Mouse (Mus musculus): ENCODE data around the gene Ntmt1.
A peak's percentile ranks its signal among the peaks of the same experiment; 100 is the strongest.

Ntmt1 gene

GRCm38 (mm10) chr2:30823385-30824153 lies 15.9 kb downstream of the Ntmt1 start:
- no peak for DNase-seq (ENCODE audit: low spot score)

DNA sequence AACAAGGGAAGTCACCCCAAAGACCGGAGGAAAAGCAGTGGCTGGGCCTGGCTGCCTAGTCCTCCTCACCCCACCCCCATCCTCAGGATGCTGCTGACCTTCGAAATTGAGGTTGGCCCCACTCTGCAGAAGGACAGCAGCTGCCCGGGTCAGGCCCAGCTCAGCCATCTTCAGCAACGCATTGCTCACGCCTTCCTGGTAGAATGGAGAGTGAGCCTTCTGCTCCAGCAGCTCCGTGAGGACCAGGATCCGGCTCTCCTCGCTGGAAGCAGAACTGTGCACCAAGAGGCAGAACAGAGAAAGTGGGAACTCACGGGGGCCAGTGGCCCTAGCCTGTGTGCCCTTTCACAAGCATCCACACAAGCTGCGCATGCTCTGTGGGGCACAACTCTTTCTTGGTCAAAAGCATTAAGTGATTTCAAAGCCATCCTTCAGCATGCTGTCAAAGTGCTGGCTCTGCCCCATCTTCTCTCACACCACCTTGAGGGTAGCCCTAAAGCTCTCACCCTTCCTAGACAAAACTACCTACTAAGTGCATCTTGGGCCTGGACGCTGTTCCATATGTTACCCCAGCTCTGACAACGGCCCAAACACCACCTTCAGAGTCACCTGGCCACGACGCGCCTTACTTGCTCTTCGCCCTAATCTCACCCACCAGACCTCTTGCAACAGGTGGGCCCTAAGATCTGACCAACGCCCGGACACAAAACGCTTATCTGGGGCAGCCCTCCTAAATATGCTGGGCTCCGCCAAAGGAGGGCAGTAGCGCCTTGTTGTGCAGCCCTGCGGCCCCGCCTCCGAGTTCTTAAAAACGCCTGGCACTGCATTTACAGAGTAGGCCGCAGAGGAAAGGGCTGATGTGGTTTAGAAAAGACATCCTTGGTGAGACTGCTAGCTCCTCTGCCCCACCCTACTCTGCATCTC lies 19.5 kb downstream of the Ntmt1 start:
- DNase-seq (ENCODE audit: low spot score) = peak; percentile 76

DNA sequence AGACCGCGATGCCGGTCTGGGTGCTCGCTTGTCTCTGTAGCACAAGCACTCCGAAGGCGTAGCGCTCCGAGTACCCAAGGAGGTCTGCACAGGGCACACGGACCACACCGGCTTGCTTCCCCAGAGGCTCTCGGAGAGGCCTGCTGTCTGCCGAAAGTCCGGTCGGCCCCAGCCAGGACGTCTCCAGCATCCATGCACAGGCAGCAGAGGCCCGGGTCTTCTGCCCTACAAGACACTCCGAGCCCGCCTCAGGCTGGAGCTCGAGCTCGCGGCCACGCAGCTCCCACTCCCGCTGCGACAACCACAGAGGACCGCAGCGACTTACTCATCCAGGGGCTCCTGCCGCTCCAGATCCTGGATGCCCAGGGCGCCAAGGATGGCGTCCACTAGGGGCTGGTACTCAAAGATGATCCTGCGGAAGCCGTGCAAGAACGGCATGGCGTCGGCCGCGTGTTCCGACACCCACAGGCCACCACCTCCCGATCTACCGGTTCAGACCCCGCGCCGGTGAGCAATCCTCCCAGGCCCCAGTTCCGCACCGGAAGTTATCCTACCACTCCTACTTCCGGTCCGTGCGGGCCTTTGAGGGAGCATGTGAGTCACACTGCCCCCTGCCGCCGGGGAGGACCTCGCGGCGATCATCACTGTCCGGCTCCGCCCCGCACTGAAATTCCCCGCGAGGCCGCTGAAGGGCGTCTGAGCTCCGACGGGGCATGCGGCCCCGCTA lies 20.3 kb downstream of the Ntmt1 start:
- peak; percentile 96 for DNase-seq (ENCODE audit: low spot score)

GRCm38 (mm10) chr2:30829315-30829714 lies 21.7 kb downstream of the Ntmt1 start:
- peak; percentile 71 for DNase-seq (ENCODE audit: low spot score)

DNA sequence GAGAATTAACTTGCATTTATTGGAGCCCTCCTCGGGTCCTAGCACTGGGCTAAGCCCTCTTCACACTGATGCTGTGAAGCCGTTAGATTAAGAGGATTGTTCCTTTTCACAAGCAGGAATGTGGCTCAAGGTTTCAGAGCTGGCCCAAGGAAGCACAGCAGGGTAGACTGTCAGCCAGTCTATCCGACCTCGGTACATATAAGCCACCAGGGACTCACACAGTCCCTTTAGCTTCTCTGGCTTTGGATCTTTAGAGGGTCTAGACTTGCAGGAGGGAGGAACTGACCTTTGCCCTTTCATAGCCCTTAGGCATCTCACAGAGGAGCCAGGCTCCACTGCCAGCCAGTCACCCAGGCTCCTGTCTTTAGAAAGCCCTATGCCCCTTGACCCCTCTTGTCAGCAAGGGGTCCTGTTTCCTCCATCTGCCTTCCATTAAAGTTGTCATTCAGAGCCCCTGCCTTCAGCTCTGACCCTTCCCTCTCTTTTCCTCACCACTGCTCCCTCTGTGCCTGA lies 22.7 kb downstream of the Ntmt1 start, which contains the start of gene Asb6:
Gene Asb6, minus strand, starts transcription at position 51 of the 513 bp plus-strand sequence.
- peak; percentile 83 for DNase-seq (ENCODE audit: low spot score)

GRCm38 (mm10) chr2:30833644-30834043 lies 26.0 kb downstream of the Ntmt1 start:
- peak; percentile 80 for DNase-seq (ENCODE audit: low spot score)

DNA sequence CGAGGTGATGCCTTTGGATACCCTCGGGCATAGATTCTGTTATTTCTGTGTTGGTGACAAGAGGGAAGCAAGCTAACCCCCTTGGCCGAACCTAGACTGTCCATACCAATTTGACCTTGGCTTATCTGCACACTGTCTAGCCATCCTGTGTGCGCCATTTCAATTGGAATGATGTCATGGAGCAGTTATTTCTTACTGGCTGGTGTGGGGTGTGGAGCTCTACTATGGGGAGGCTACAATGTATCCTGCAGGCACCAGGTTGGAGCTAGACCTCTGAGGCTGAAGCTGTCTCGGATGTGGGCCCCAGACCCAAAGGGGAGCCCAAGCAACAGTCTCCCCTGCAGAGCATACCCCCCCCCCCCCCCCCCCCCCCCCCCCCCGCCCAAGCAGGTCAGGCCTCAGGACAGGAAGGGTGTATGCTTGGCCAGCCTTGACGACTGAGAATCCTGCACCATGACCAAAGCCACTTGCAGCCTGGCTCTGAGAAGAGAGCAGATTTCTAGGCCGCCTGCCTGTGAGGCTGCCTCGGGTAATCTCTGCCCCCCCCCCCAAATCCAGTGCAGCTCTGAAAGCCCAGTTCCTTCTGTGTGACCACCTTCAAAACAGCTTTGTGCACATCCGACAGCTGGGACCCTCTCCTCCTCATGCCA lies 26.9 kb downstream of the Ntmt1 start, which contains the start of gene Prrx2:
Gene Prrx2, plus strand, starts transcription at position 600 of the 650 bp plus-strand sequence.
- DNase-seq (ENCODE audit: low spot score) = no peak

- peak; percentile 64 for DNase-seq (ENCODE audit: low spot score)
These were observed 28.8 kb downstream of the Ntmt1 start for GRCm38 (mm10) chr2:30836238-30836990.

DNA sequence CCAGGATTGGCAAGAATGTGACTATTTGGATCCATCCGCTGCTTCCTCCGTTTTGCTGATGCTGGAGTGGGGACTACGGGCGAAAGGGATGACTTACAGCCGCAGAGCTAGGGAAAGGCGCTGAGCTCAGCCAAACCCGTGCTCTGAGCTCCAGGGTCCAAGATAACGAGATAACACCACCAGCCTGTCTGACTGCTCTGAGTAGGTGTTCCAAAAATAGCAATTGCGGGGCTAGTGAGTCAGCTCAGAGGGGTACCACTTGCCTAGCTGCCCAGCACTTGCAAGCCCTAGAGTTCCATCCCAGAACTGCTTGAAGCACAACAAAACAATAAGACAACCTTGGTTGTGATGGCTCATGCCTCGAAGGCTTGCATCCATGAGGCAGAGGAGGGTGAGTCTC lies 35.0 kb downstream of the Ntmt1 start:
- no peak for DNase-seq (ENCODE audit: low spot score)

GRCm38 (mm10) chr2:30845152-30846070 lies 37.8 kb downstream of the Ntmt1 start:
- DNase-seq (ENCODE audit: low spot score) = peak; percentile 57

DNA sequence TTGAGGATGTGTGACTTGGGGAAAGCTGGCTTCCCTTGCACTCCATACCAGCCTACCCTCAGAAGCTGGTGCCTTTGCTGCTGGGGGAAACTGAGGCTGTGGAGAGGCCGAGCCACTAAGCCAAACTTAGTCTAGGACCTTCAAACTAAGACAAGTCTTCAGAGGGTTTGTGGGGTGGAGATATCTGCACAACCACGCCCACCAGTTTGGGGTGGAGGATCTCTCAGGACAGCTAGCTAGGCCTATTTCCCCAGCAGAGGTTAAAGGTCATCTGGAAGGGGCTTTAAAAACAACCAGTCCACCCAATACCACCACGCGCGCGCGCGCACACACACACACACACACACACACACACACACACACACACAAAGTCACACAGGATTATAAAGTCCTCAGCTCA lies 38.6 kb downstream of the Ntmt1 start:
- no peak for DNase-seq (ENCODE audit: low spot score)

GRCm38 (mm10) chr2:30846723-30847122 lies 39.1 kb downstream of the Ntmt1 start:
- no peak for DNase-seq (ENCODE audit: low spot score)

DNA sequence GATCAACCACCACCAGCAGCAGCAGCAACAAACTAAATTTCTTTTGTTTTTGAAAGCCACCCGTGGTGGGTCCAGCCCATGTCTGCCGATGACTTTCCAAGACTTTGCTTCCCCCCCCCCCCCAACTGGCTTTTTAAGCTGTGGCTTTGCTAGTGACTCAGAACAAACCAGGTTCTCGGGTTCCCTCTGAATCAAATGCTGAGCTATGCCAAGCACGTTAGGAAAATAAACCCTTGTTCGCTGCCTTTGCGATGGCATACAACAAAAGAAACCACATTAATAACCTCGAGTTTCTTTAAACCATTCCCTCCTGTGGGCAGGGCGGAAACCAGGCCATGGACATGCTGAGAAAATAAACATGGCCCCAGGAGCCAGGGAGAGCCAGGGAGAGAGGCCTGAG lies 40.6 kb downstream of the Ntmt1 start:
- DNase-seq (ENCODE audit: low spot score) = no peak

- DNase-seq (ENCODE audit: low spot score) = no peak
These were observed 43.0 kb downstream of the Ntmt1 start for GRCm38 (mm10) chr2:30850581-30850980.

DNA sequence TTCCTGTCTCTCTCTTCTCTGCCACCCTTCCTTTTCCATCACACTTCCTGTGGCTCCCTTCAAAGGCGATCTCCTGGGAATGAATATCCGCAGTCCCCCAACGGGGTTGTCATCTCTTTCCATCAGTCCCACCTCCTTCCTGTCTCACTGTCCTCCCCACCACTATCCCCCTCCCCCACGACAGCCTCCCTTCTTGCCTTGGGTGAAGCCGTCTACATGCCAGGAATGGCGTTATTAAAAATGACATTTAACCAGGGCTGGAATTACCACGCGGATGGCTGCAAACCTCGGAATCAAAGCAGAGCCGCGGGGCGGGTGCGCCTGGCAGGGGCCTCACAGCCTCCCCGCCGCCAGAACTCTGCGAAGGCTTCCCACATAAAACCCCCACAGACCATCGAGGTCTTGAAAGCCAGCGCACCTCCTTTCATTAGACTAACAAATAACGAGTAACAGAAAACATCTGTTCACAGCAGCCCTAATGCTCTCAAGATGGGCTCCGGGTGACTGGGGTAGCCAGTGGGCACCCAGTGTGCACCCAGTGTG lies 45.2 kb downstream of the Ntmt1 start:
- DNase-seq (ENCODE audit: low spot score) = no peak

GRCm38 (mm10) chr2:30857076-30857475 lies 49.5 kb downstream of the Ntmt1 start:
- DNase-seq (ENCODE audit: low spot score) = no peak

GRCm38 (mm10) chr2:30859782-30860181 lies 52.2 kb downstream of the Ntmt1 start:
- no peak for DNase-seq (ENCODE audit: low spot score)

DNA sequence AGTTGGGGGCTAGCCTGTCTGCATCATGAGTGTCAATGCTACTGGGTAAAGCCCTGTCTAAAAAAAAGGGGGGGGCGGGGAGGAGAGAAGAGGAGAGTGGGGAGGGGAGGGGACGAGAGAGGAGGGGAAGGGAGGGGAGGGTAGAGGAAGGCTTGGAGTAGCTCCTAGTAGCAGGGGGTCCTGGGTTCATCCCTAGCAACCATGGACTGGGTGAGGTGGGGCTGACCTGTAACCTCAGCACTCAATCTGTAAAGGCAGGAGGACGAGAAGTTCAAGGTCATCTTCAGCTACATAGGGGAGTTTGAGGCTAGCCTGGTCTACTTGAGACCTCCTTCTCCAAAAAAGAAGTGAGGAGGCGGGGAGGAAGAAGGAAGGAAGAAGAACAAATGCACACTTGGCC lies 54.5 kb downstream of the Ntmt1 start:
- no peak for DNase-seq (ENCODE audit: low spot score)

GRCm38 (mm10) chr2:30863574-30863973 lies 55.9 kb downstream of the Ntmt1 start:
- DNase-seq (ENCODE audit: low spot score) = no peak

All from embryo, embryonic 10.5 days (tissue).